Mouse (Mus musculus): ENCODE data around the gene Ubac1. TPM values are rescaled to one million over a fixed set of nuclear protein-coding genes. Genes with fewer than 3 reads are reported as not detected.

Ubac1 gene
- polyA plus RNA-seq, 1 experiment: not detected

- TF ChIP-seq POLR2A (IDR thresholded peaks at IDR 0.05; ENCODE audit: insufficient read depth, low read depth, low read length) (no peak), CTCF (IDR thresholded peaks at IDR 0.05; ENCODE audit: insufficient read depth, low read depth, low read length) (no peak)
- WGBS: 73% methylated on average over 6 of the region's 6 CpGs
- H3K4me3 ChIP-seq (ENCODE audit: insufficient read depth, low read depth, low read length): no peak overlapping the region
- H3K4me1 ChIP-seq (ENCODE audit: control insufficient read depth, insufficient read depth, low read length): peaks cover 24% of the 10 kb centered on the region
- no peak overlapping the region for H3K27ac ChIP-seq (ENCODE audit: insufficient read depth, low read depth, low read length)
These were observed 15.8 kb upstream of the Ubac1 start for GRCm38 (mm10) chr2:26037386-26037785.

- Histone ChIP-seq H3K4me1 (ENCODE audit: control insufficient read depth, insufficient read depth, low read length) (peaks cover 13% of the 10 kb centered on the region; the same call in 1 of the 2 replicates), H3K27ac (ENCODE audit: insufficient read depth, low read depth, low read length) (no peak overlapping the region), H3K4me3 (ENCODE audit: insufficient read depth, low read depth, low read length) (no peak overlapping the region)
- no peak for TF ChIP-seq CTCF (IDR thresholded peaks at IDR 0.05; ENCODE audit: insufficient read depth, low read depth, low read length)
- no peak for TF ChIP-seq POLR2A (IDR thresholded peaks at IDR 0.05; ENCODE audit: insufficient read depth, low read depth, low read length)
- 78% methylated on average over 15 of the region's 15 CpGs for WGBS
These were observed 12.9 kb upstream of the Ubac1 start for GRCm38 (mm10) chr2:26034344-26035050.

DNA sequence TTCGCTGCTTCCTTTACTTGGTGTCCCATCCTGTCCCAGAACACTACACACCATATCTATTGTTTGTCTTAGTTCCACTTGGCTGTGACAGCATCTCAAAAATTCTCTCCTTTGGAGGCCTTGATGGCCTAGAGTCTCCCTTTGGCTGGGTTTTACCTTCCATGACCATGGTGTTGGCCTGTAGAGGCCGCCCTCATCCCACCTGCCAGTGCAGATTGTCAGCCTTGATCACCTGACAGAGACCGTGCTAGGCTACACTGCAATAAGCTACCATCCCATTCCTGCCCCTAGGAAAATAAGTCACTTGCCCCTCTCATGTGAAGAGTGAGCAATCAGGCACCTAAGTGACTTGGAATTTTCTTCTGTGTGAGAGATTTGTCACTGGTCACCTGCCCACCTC lies 8.7 kb upstream of the Ubac1 start:
- TF ChIP-seq POLR2A (IDR thresholded peaks at IDR 0.05; ENCODE audit: insufficient read depth, low read depth, low read length) (no peak), CTCF (IDR thresholded peaks at IDR 0.05; ENCODE audit: insufficient read depth, low read depth, low read length) (no peak)
- H3K27ac ChIP-seq (ENCODE audit: insufficient read depth, low read depth, low read length): no peak overlapping the region
- H3K4me3 ChIP-seq (ENCODE audit: insufficient read depth, low read depth, low read length): no peak overlapping the region
- no peaks in the 10 kb centered on the region for H3K4me1 ChIP-seq (ENCODE audit: control insufficient read depth, insufficient read depth, low read length)
- 63% methylated on average over 3 of the region's 3 CpGs for WGBS

- Histone ChIP-seq H3K27ac (ENCODE audit: insufficient read depth, low read depth, low read length) (no peak overlapping the region), H3K4me3 (ENCODE audit: insufficient read depth, low read depth, low read length) (no peak overlapping the region), H3K4me1 (ENCODE audit: control insufficient read depth, insufficient read depth, low read length) (0 out of 2 replicates have a peak, but pooled peaks cover 3% of the 10 kb centered on the region)
- TF ChIP-seq CTCF (IDR thresholded peaks at IDR 0.05; ENCODE audit: insufficient read depth, low read depth, low read length) (no peak), POLR2A (IDR thresholded peaks at IDR 0.05; ENCODE audit: insufficient read depth, low read depth, low read length) (no peak)
- 28% methylated on average over 4 of the region's 4 CpGs for WGBS
These were observed 2.9 kb upstream of the Ubac1 start for GRCm38 (mm10) chr2:26024138-26025075.

DNA sequence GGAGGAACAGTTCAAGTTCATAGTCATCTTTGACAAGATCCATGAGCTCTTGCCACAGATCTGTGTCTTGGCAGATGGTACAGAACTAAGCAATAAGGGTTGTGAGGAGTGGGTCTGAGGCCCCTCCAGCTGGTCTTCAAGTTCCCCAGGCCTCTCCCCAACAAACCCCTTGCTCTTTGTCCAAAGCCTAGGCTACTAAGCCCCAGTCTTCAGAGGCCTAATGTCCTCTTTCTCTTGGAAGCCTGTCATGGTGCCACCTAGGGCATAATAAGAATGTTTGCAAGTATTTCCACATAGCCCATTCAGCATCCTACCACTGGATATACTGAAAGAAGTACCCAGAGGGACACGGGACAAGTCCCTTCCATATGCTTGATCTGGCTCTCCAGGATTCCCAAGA lies 1.1 kb upstream of the Ubac1 start:
- WGBS: 83% methylated on average over 1 of the region's 1 CpGs
- H3K4me1 ChIP-seq (ENCODE audit: control insufficient read depth, insufficient read depth, low read length): 0 out of 2 replicates have a peak, but pooled peaks cover 3% of the 10 kb centered on the region
- H3K27ac ChIP-seq (ENCODE audit: insufficient read depth, low read depth, low read length): no peak overlapping the region
- no peak overlapping the region for H3K4me3 ChIP-seq (ENCODE audit: insufficient read depth, low read depth, low read length)
- TF ChIP-seq CTCF (IDR thresholded peaks at IDR 0.05; ENCODE audit: insufficient read depth, low read depth, low read length): no peak
- TF ChIP-seq POLR2A (IDR thresholded peaks at IDR 0.05; ENCODE audit: insufficient read depth, low read depth, low read length): no peak

GRCm38 (mm10) chr2:26022258-26022565 lies 665 bp upstream of the Ubac1 start:
- WGBS: 79% methylated on average over 8 of the region's 8 CpGs
- 0 out of 2 replicates have a peak, but pooled peaks cover 3% of the 10 kb centered on the region for H3K4me1 ChIP-seq (ENCODE audit: control insufficient read depth, insufficient read depth, low read length)
- TF ChIP-seq POLR2A (IDR thresholded peaks at IDR 0.05; ENCODE audit: insufficient read depth, low read depth, low read length) (no peak), CTCF (IDR thresholded peaks at IDR 0.05; ENCODE audit: insufficient read depth, low read depth, low read length) (no peak)
- H3K4me3 ChIP-seq (ENCODE audit: insufficient read depth, low read depth, low read length): no peak overlapping the region
- peak overlapping the region; percentile 55; the same call in 1 of the 2 replicates for H3K27ac ChIP-seq (ENCODE audit: insufficient read depth, low read depth, low read length)

- Histone ChIP-seq H3K4me3 (ENCODE audit: insufficient read depth, low read depth, low read length) (peak overlapping the region; percentile 60), H3K27ac (ENCODE audit: insufficient read depth, low read depth, low read length) (peak overlapping the region; percentile 31), H3K4me1 (ENCODE audit: control insufficient read depth, insufficient read depth, low read length) (0 out of 2 replicates have a peak, but pooled peaks cover 3% of the 10 kb centered on the region)
- under 1% methylated on average over 38 of the region's 38 CpGs for WGBS
- TF ChIP-seq POLR2A (IDR thresholded peaks at IDR 0.05; ENCODE audit: insufficient read depth, low read depth, low read length): no peak
- TF ChIP-seq CTCF (IDR thresholded peaks at IDR 0.05; ENCODE audit: insufficient read depth, low read depth, low read length): no peak
These were observed 610 bp downstream of the Ubac1 start for GRCm38 (mm10) chr2:26020714-26021560.

DNA sequence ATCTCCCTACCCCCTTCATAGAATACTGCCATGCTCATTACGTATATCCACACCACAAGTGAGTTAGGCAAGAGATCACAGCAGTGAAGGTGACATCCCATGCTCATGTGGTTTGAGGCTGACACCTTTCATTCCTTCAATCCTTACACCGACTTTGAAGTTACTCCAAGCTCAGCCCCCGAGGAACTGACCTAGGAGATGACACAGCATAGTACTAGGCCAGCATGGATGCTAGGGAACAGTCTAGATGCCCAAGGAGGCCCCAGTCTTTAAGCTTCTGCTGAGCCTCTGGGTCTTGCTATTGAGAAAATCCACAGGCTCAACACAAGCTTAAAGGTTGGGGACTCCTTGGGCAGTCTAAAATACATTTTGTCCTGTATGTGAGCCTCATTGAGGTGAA lies 1.6 kb downstream of the Ubac1 start:
- TF ChIP-seq CTCF (IDR thresholded peaks at IDR 0.05; ENCODE audit: insufficient read depth, low read depth, low read length) (no peak), POLR2A (IDR thresholded peaks at IDR 0.05; ENCODE audit: insufficient read depth, low read depth, low read length) (no peak)
- Histone ChIP-seq H3K4me3 (ENCODE audit: insufficient read depth, low read depth, low read length) (no peak overlapping the region), H3K27ac (ENCODE audit: insufficient read depth, low read depth, low read length) (no peak overlapping the region)

More for the DNA sequence above, 1.6 kb downstream of the Ubac1 start:
- WGBS: 72% methylated on average over 3 of the region's 3 CpGs
- 0 out of 2 replicates have a peak, but pooled peaks cover 3% of the 10 kb centered on the region for H3K4me1 ChIP-seq (ENCODE audit: control insufficient read depth, insufficient read depth, low read length)

Measured in olfactory bulb, adult 2 months (tissue).